Mouse (Mus musculus) heart, embryonic 11.5 days (tissue): ENCODE results near the gene Notch4. TPM values are rescaled to one million over a fixed set of nuclear protein-coding genes. Genes with fewer than 3 reads are reported as not detected.

Experiments used
- ATAC-seq: fragments of 200-750 bp; cut with Nextera tagmentation; replicated peaks from 2 replicates; pipeline ENCODE4 v1.8.0; 2017; ENCODE audit warnings: moderate library complexity; ENCODE audit not compliant: insufficient number of reproducible peaks, low FRiP score, low TSS enrichment
- H3K27ac ChIP-seq: fragments of 300-500 bp; sonication (generic); 2 replicates; pipeline ENCODE4 v1.5.1; 2014; ENCODE audit warnings: mild to moderate bottlenecking, low read depth, low read length
- H3K27me3 ChIP-seq: fragments of 300-500 bp; sonication (generic); 2 replicates; pipeline ENCODE4 v1.6.1; 2014; ENCODE audit warnings: mild to moderate bottlenecking, low read length, mixed read lengths; ENCODE audit not compliant: control insufficient read depth, insufficient read depth
- H3K36me3 ChIP-seq: fragments of 300-500 bp; sonication (generic); 2 replicates; pipeline ENCODE4 v1.6.1; 2014; ENCODE audit warnings: mild to moderate bottlenecking, low read length, moderate library complexity, mixed read lengths; ENCODE audit not compliant: control insufficient read depth, insufficient read depth
- H3K4me1 ChIP-seq: fragments of 300-500 bp; sonication (generic); 2 replicates; pipeline ENCODE4 v1.6.1; 2014; ENCODE audit warnings: low read length; ENCODE audit not compliant: control insufficient read depth, insufficient read depth
- H3K4me2 ChIP-seq: fragments of 300-500 bp; sonication (generic); 2 replicates; pipeline ENCODE4 v1.6.1; 2014; ENCODE audit warnings: mild to moderate bottlenecking, moderate library complexity
- H3K4me3 ChIP-seq: fragments of 300-500 bp; sonication (generic); 2 replicates; pipeline ENCODE4 v1.5.1; 2014; ENCODE audit warnings: low read depth, low read length
- H3K9ac ChIP-seq: fragments of 300-500 bp; sonication (generic); 2 replicates; pipeline ENCODE4 v1.6.1; 2014; ENCODE audit warnings: mild to moderate bottlenecking, low read depth, low read length, moderate library complexity
- H3K9me3 ChIP-seq: fragments of 300-500 bp; sonication (generic); replicated peaks from 2 replicates; pipeline ENCODE4 v1.6.1; 2016; ENCODE audit warnings: low read length; ENCODE audit not compliant: control insufficient read depth
- WGBS: fragments of 180-500 bp; shearing (Covaris S2); extraction: QIAGEN DNeasy Blood & Tissue Kit; methylation state at CpG from one replicate; pipeline ENCODE4 v1.1.7; 2014; ENCODE audit not compliant: insufficient replicate concordance; 5-methylcytosine and 5-hydroxymethylcytosine counted together
- polyA plus RNA-seq: library from polyadenylated mRNA; unstranded; fragments of >200 nt; fragmentation: Nextera tagmentation; extraction: Ambion mirVana; gene quantifications from 2 replicates; pipeline ENCODE4 v1.2.1, GENCODE M21; 2014

Gene Notch4
- polyA plus RNA-seq, 1 experiment from 2014 or later, result 8.1 TPM

DNA sequence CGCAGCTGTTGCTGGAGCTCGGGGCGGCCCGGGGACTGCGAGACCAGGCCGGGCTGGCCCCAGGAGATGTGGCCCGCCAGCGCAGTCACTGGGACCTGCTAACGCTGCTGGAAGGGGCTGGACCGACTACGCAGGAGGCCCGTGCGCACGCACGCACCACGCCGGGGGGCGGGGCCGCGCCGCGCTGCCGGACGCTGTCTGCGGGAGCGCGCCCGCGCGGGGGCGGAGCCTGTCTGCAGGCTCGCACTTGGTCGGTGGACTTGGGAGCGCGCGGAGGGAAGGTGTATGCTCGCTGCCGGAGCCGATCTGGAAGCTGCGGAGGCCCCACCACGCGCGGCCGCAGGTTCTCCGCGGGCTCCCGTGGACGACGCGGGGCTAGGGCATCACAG lies 23.3 kb downstream of the Notch4 start:
- peak; percentile 74 for ATAC-seq
- under 1% methylated on average over 42 of the region's 50 CpGs for WGBS
- Histone ChIP-seq H3K27ac (peak overlapping the region; percentile 93), H3K9ac (peak overlapping the region; percentile 96), H3K9me3 (no peaks in the 10 kb centered on the region), H3K36me3 (no peaks in the 10 kb centered on the region), H3K27me3 (no peaks in the 10 kb centered on the region), H3K4me2 (peak overlapping the region; percentile 99), H3K4me1 (peaks cover 38% of the 10 kb centered on the region), H3K4me3 (peak overlapping the region; percentile 60)

DNA sequence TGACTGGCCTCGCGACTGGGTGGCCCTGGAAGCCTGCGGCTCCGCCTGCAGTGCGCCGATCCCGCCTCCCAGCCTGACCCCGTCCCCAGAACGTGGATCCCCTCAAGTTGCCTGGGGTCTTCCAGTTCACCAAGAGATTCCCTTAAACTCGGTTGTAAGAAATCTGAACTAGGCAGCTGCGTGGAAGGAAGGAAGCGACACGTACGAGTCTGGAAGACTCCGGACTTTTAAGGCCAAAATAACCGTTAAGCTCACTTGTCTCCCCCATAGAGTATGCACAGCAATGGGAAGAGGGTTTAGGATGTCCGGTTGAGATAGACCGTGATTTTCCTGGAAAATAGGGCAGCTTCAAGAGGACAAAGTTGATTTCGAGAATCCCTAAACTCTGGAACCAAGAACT lies 23.7 kb downstream of the Notch4 start:
- Histone ChIP-seq H3K27ac (peak overlapping the region; percentile 93), H3K4me3 (peak overlapping the region; percentile 60), H3K9me3 (no peaks in the 10 kb centered on the region), H3K4me2 (peak overlapping the region; percentile 99), H3K27me3 (no peaks in the 10 kb centered on the region), H3K4me1 (peaks cover 41% of the 10 kb centered on the region), H3K9ac (peak overlapping the region; percentile 96), H3K36me3 (no peaks in the 10 kb centered on the region)
- ATAC-seq, result no peak
- WGBS, result 2% methylated on average over 19 of the region's 19 CpGs

DNA sequence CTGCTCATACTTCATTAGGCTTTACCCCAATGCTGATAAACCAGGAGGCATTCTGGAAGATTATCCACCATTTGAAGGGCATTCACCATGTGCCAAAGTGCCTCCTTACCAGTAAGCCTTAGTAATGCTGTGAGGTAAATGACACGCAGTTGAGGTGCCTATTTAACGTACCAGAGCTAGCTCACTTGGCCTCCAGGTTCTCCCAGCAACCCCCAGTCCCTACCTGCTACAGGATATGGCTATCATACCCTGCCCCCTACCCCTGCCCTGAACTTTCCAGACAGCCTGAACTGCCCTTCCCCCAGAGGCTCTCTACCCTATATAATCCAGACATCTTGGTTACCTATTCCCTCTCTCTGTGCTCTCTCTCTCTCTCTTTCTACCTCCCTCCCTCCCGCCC lies 24.7 kb downstream of the Notch4 start:
- 67% methylated on average over 3 of the region's 3 CpGs for WGBS
- ATAC-seq, result no peak

DNA sequence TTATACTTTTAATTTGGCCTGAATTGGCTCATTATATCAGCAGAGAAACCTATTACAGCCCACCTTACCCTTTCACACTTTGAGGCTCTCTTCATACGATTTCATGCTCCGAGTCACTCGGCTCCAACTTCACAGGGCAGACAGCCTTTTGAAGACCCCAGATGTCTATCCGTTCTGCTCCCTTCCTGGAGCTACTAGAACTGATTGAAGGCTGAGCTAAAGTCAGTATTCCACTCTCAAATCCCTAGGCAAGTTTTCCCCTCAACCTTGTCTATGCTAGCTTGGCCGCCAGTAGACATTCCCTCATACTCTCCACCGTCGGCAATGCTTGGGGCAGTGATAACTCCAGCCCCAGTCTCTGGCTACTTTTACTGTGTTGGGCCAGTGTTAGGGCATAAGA lies 25.1 kb downstream of the Notch4 start:
- no peak for ATAC-seq
- Histone ChIP-seq H3K27ac (peak overlapping the region; percentile 7; the same call in 1 of the 2 replicates), H3K36me3 (no peaks in the 10 kb centered on the region), H3K9ac (0 out of 2 replicates have a peak overlapping the region, but pooled peaks have one; percentile 5), H3K9me3 (no peaks in the 10 kb centered on the region), H3K4me3 (peak overlapping the region; percentile 19; the same call in 1 of the 2 replicates), H3K4me1 (peaks cover 54% of the 10 kb centered on the region), H3K4me2 (peak overlapping the region; percentile 29), H3K27me3 (no peaks in the 10 kb centered on the region)
- WGBS, result 37% methylated on average over 7 of the region's 7 CpGs

More for the DNA sequence above, 24.7 kb downstream of the Notch4 start:
- peak overlapping the region; percentile 99 for H3K4me2 ChIP-seq
- H3K27me3 ChIP-seq, result no peaks in the 10 kb centered on the region
- H3K9ac ChIP-seq, result 0 out of 2 replicates have a peak overlapping the region, but pooled peaks have one; percentile 5
- no peak overlapping the region; the same call in 1 of the 2 replicates for H3K27ac ChIP-seq
- no peaks in the 10 kb centered on the region for H3K9me3 ChIP-seq
- no peak overlapping the region for H3K4me3 ChIP-seq
- peaks cover 49% of the 10 kb centered on the region for H3K4me1 ChIP-seq
- H3K36me3 ChIP-seq, result no peaks in the 10 kb centered on the region

DNA sequence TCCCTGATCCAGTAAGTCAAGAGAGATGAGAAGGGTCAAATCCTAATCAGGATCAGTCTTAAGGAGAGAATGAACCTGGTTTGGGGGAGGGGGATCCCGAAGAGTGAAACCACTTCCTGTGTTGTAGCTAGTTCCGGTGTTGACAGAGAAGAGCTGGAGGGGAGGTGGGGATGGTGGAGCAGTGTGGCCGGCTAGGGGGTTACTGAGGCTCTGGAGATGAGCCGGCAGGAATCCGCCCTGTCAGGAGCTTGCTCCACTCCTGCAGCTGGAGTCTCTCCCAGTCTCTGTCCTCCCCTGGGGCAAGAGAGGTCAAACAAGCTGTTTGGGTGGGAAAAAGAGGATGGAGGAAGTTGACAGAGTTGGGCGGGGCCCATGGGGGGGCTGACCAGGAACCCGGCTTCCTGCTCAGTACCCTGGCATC lies 25.6 kb downstream of the Notch4 start, which contains the start of gene Gpsm3:
Gpsm3 (plus strand) TSS at position 126 of the 421 bp plus-strand sequence.
- Histone ChIP-seq H3K9ac (peak within 1 kb of the TSS; percentile 58; the same call in 1 of the 2 replicates), H3K4me1 (peaks cover 58% of the 10 kb centered on the region)

DNA sequence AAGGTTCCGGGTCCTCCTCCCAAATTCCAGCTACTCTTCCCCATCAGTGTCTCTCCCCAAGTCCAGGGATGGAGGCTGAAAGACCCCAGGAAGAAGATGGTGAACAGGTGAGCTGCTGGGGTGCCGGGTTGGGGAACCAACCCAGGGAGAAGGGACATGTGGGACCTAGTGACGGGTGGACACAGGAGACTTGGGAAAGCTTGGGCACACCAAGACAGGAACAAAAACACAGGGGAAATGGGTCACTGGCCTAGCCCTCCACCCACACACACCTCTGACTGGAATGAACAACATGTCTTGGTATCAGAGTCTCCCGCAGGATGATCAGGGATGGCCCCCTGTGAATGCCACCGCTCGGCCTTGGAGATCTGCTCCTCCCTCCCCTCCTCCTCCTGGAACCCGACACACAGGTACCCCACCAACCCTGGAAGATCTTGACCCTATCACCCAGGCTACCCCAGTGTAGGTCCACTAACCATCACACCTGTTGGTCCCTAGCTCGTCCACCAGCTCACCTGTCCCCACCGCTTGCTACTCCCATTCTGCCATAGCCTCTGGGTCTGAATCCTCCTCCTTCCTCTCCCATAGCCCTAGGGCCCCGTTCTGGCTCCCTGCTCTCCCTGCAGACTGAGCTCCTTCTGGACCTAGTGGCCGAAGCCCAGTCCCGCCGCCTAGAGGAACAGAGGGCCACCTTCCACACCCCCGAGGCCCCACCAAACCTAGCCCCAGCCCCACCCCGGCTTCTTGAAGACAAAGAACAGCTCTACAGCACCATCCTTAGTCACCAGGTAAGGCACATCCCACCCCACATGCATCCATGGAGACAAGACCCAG lies 26.3 kb downstream of the Notch4 start:
- 72% methylated on average over 15 of the region's 15 CpGs for WGBS
- ATAC-seq, result no peak

More for the DNA sequence above, 25.6 kb downstream of the Notch4 start, which contains the start of gene Gpsm3:
- H3K36me3 ChIP-seq, result 0 out of 2 replicates have a peak, but pooled peaks cover 2% of the 10 kb centered on the region
- H3K9me3 ChIP-seq, result no peaks in the 10 kb centered on the region
- H3K4me3 ChIP-seq, result peak within 1 kb of the TSS; percentile 19
- H3K27me3 ChIP-seq, result no peaks in the 10 kb centered on the region
- H3K27ac ChIP-seq, result peak within 1 kb of the TSS; percentile 97; the same call in 1 of the 2 replicates
- 17% methylated on average over 7 of the region's 7 CpGs for WGBS
- ATAC-seq, result no peak
- H3K4me2 ChIP-seq, result peak within 1 kb of the TSS; percentile 99

DNA sequence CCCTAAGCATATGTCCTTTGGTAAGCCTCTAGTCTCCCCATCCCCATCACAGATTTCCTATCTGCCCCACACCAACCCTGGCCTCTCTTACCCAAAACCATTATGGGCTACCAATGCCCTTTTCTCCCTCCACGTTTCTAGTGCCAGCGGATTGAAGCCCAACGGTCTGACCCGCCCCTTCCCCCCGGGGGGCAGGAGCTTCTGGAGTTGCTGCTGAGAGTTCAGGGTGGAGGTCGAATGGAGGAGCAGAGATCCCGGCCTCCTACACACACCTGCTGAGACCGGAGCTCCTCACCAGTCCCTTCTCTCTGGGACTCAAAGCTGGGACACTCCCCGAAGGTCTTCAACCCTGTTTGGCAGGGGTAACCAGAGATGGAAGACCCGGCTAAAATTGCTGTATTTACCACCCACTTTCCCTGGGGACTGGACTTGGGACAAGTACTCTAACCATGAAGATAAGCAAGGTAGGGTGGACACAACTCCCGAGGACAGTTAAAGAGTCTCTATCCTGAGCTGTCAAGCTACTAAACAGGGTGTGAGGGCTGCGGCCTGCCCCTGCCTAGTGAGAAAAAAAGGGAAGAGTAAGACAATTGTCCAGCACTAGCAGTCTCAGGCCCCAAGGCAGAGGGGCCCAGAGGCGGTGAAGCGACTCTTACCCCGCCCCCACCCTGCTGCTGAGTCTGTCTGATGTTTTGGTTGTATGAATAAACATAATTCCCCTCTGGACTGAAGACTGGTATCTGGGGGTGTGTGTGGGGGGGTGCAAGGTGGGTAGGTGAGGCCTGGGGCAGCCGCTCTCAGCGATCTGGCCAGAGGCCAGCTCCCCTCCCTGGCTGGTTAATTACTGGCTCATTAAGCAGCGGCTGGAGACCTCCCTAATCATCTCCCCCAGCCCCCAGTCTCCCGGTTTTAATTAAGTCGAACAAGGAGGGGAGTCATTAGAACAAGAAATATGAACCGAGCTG lies 27.2 kb downstream of the Notch4 start, which contains the start of gene Pbx2:
Pbx2 (plus strand) TSS at position 238 of the 965 bp plus-strand sequence.
- peaks cover 62% of the 10 kb centered on the region for H3K4me1 ChIP-seq
- H3K27me3 ChIP-seq, result no peaks in the 10 kb centered on the region
- peak within 1 kb of the TSS; percentile 97 for H3K27ac ChIP-seq
- peak within 1 kb of the TSS; percentile 83 for H3K4me3 ChIP-seq
- peak within 1 kb of the TSS; percentile 92 for H3K4me2 ChIP-seq
- H3K9ac ChIP-seq, result peak within 1 kb of the TSS; percentile 98
- peaks cover 9% of the 10 kb centered on the region; the same call in 1 of the 2 replicates for H3K36me3 ChIP-seq
- 7% methylated on average over 21 of the region's 21 CpGs for WGBS
- ATAC-seq, result no peak
- no peaks in the 10 kb centered on the region for H3K9me3 ChIP-seq

More for the DNA sequence above, 26.3 kb downstream of the Notch4 start:
- H3K36me3 ChIP-seq, result 0 out of 2 replicates have a peak, but pooled peaks cover 4% of the 10 kb centered on the region
- no peaks in the 10 kb centered on the region for H3K27me3 ChIP-seq
- peak overlapping the region; percentile 97 for H3K27ac ChIP-seq
- H3K4me3 ChIP-seq, result peak overlapping the region; percentile 83
- H3K4me1 ChIP-seq, result peaks cover 59% of the 10 kb centered on the region
- H3K9ac ChIP-seq, result peak overlapping the region; percentile 58; the same call in 1 of the 2 replicates
- H3K4me2 ChIP-seq, result peak overlapping the region; percentile 92
- H3K9me3 ChIP-seq, result no peaks in the 10 kb centered on the region

DNA sequence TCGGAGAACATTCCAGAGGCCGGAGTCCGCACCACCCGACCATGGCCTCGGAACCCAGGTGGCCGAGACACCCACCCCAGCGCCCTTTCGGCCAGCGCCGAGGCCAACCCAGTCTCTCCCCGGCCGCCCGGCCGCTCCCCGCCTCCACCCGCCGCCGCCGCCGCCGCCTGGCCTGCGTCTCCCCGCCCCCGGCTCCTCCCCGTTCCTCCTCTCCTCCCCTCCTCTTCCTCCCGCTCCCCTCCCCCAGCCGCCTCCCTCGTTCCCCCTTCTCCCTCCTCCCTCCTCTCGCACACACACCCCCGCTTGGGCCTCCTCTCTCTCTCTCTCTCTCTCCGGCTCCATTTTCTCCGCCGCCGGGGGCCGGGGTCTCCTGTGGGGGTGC lies 27.9 kb downstream of the Notch4 start:
- no peaks in the 10 kb centered on the region for H3K27me3 ChIP-seq
- ATAC-seq, result peak; percentile 60
- H3K9ac ChIP-seq, result peak overlapping the region; percentile 98
- H3K4me1 ChIP-seq, result peaks cover 58% of the 10 kb centered on the region
- H3K4me3 ChIP-seq, result peak overlapping the region; percentile 83
- WGBS, result 0% methylated on average over 22 of the region's 35 CpGs
- H3K9me3 ChIP-seq, result no peaks in the 10 kb centered on the region
- H3K27ac ChIP-seq, result peak overlapping the region; percentile 97
- H3K36me3 ChIP-seq, result peaks cover 9% of the 10 kb centered on the region; the same call in 1 of the 2 replicates
- H3K4me2 ChIP-seq, result peak overlapping the region; percentile 92
